Mouse (Mus musculus) T-cell, adult 2 months (primary cell): ENCODE measurements around the gene Eme2.
"Not testable (repeated sequence)": the region's sequence is repeated elsewhere in the genome, so short reads cannot be mapped to it uniquely, and the experiment has no call there.

Experiments used
- DNase-seq: peaks from one replicate; pipeline ENCODE4 v3.0.0; 2022; ENCODE audit warnings: low spot score

Eme2 gene

GRCm38 (mm10) chr17:24894995-24895547 is at the start of gene Eme2, which contains the start of gene Mrps34:
TSS of gene Eme2 (minus strand) at chr17:24895087.
TSS of gene Mrps34 (plus strand) at chr17:24895116.
- peak; percentile 77 for DNase-seq

GRCm38 (mm10) chr17:24943589-24943988 is 48.7 kb upstream of the Eme2 start:
- DNase-seq, result not testable (repeated sequence)

GRCm38 (mm10) chr17:24943036-24943435 is 48.1 kb upstream of the Eme2 start:
- no peak for DNase-seq

- DNase-seq, result peak; percentile 50
Measured at GRCm38 (mm10) chr17:24942453-24942852, 47.6 kb upstream of the Eme2 start.

- no peak for DNase-seq
Measured at GRCm38 (mm10) chr17:24937266-24937665, 42.4 kb upstream of the Eme2 start.

- peak; percentile 96 for DNase-seq
Measured at GRCm38 (mm10) chr17:24936259-24937237, 41.7 kb upstream of the Eme2 start, which contains the start of gene Mapk8ip3. TSS of gene Mapk8ip3 (minus strand) at chr17:24936977.

- DNase-seq, result no peak
Measured at GRCm38 (mm10) chr17:24935666-24936065, 40.8 kb upstream of the Eme2 start.

- DNase-seq, result no peak
Measured at GRCm38 (mm10) chr17:24934926-24935325, 40.0 kb upstream of the Eme2 start.

- DNase-seq, result no peak
Measured at GRCm38 (mm10) chr17:24933163-24933562, 38.3 kb upstream of the Eme2 start.

- DNase-seq, result no peak
Measured at GRCm38 (mm10) chr17:24932431-24932830, 37.5 kb upstream of the Eme2 start.

- DNase-seq, result no peak
Measured at GRCm38 (mm10) chr17:24929506-24929905, 34.6 kb upstream of the Eme2 start.

- DNase-seq, result no peak
Measured at GRCm38 (mm10) chr17:24923246-24923645, 28.4 kb upstream of the Eme2 start.

- DNase-seq, result no peak
Measured at GRCm38 (mm10) chr17:24913984-24914383, 19.1 kb upstream of the Eme2 start.

GRCm38 (mm10) chr17:24907591-24907990 is 12.7 kb upstream of the Eme2 start:
- DNase-seq, result no peak

GRCm38 (mm10) chr17:24903767-24904166 is 8.9 kb upstream of the Eme2 start:
- DNase-seq, result no peak

GRCm38 (mm10) chr17:24902671-24903474 is 8.0 kb upstream of the Eme2 start:
- no peak for DNase-seq

GRCm38 (mm10) chr17:24902124-24902523 is 7.2 kb upstream of the Eme2 start:
- DNase-seq, result no peak

- no peak for DNase-seq
Measured at GRCm38 (mm10) chr17:24900014-24900413, 5.1 kb upstream of the Eme2 start.

- no peak for DNase-seq
Measured at GRCm38 (mm10) chr17:24899153-24899552, 4.3 kb upstream of the Eme2 start.

GRCm38 (mm10) chr17:24898041-24898854 is 3.4 kb upstream of the Eme2 start:
- DNase-seq, result no peak

- DNase-seq, result no peak
Measured at GRCm38 (mm10) chr17:24897600-24897999, 2.7 kb upstream of the Eme2 start.

- DNase-seq, result no peak
Measured at GRCm38 (mm10) chr17:24896993-24897269, 2.0 kb upstream of the Eme2 start.
